Mouse (Mus musculus): ENCODE measurements around the gene Hyal1. TPM values are rescaled to one million over a fixed set of nuclear protein-coding genes. Genes with fewer than 3 reads are reported as not detected.

The Hyal1 gene
- polyA plus RNA-seq, 1 experiment = 8.3 TPM

- 97% methylated on average over 20 of the region's 20 CpGs for WGBS
- no peak overlapping the region for H3K4me3 ChIP-seq (ENCODE audit: control insufficient read depth, insufficient read depth, low read length)
- H3K27ac ChIP-seq (ENCODE audit: control insufficient read depth, insufficient read depth, low read length) = no peak overlapping the region
- H3K4me1 ChIP-seq (replicated peaks; ENCODE audit: control insufficient read depth, insufficient read depth, low read length) = peaks cover 59% of the 10 kb centered on the region
- TF ChIP-seq POLR2A (IDR thresholded peaks at IDR 0.05; ENCODE audit: control insufficient read depth, extremely low read depth, insufficient read depth, low read length, poor library complexity) = no peak
- no peak for TF ChIP-seq CTCF (IDR thresholded peaks at IDR 0.05; ENCODE audit: borderline replicate concordance, control insufficient read depth, extremely low read depth, insufficient read depth, low read length, poor library complexity)
- no peaks in the 10 kb centered on the region for H3K27me3 ChIP-seq (ENCODE audit: control insufficient read depth, insufficient read depth, low read length)
- DNase-seq = no peak
- no peaks in the 10 kb centered on the region for H3K36me3 ChIP-seq (ENCODE audit: control insufficient read depth, insufficient read depth, low read length)
These were observed 27.2 kb upstream of the Hyal1 start for GRCm38 (mm10) chr9:107549297-107550074.

GRCm38 (mm10) chr9:107550491-107551116, 26.1 kb upstream of the Hyal1 start:
- no peaks in the 10 kb centered on the region for H3K36me3 ChIP-seq (ENCODE audit: control insufficient read depth, insufficient read depth, low read length)
- H3K4me3 ChIP-seq (ENCODE audit: control insufficient read depth, insufficient read depth, low read length) = peak overlapping the region; percentile 53
- WGBS = 61% methylated on average over 23 of the region's 23 CpGs
- no peaks in the 10 kb centered on the region for H3K27me3 ChIP-seq (ENCODE audit: control insufficient read depth, insufficient read depth, low read length)
- H3K4me1 ChIP-seq (replicated peaks; ENCODE audit: control insufficient read depth, insufficient read depth, low read length) = peaks cover 61% of the 10 kb centered on the region
- TF ChIP-seq CTCF (IDR thresholded peaks at IDR 0.05; ENCODE audit: borderline replicate concordance, control insufficient read depth, extremely low read depth, insufficient read depth, low read length, poor library complexity) (no peak), POLR2A (IDR thresholded peaks at IDR 0.05; ENCODE audit: control insufficient read depth, extremely low read depth, insufficient read depth, low read length, poor library complexity) (peak; percentile 13; the same call in 1 of the 2 replicates)
- no peak for DNase-seq
- peak overlapping the region; percentile 70 for H3K27ac ChIP-seq (ENCODE audit: control insufficient read depth, insufficient read depth, low read length)

GRCm38 (mm10) chr9:107551117-107551889, 25.4 kb upstream of the Hyal1 start, which contains the start of gene Rassf1:
Gene Rassf1 (plus strand): TSS chr9:107551555.
- H3K4me3 ChIP-seq (ENCODE audit: control insufficient read depth, insufficient read depth, low read length) = peak within 1 kb of the TSS; percentile 53
- peak within 1 kb of the TSS; percentile 70 for H3K27ac ChIP-seq (ENCODE audit: control insufficient read depth, insufficient read depth, low read length)
- H3K4me1 ChIP-seq (replicated peaks; ENCODE audit: control insufficient read depth, insufficient read depth, low read length) = peaks cover 58% of the 10 kb centered on the region
- TF ChIP-seq CTCF (IDR thresholded peaks at IDR 0.05; ENCODE audit: borderline replicate concordance, control insufficient read depth, extremely low read depth, insufficient read depth, low read length, poor library complexity) (0 out of 2 replicates have a peak, but pooled peaks have one; percentile 35), POLR2A (IDR thresholded peaks at IDR 0.05; ENCODE audit: control insufficient read depth, extremely low read depth, insufficient read depth, low read length, poor library complexity) (no peak)
- peak; percentile 80 for DNase-seq
- 2% methylated on average over 63 of the region's 63 CpGs for WGBS
- H3K27me3 ChIP-seq (ENCODE audit: control insufficient read depth, insufficient read depth, low read length) = no peaks in the 10 kb centered on the region
- no peaks in the 10 kb centered on the region for H3K36me3 ChIP-seq (ENCODE audit: control insufficient read depth, insufficient read depth, low read length)

- DNase-seq = no peak
- Histone ChIP-seq H3K4me1 (replicated peaks; ENCODE audit: control insufficient read depth, insufficient read depth, low read length) (peaks cover 57% of the 10 kb centered on the region), H3K4me3 (ENCODE audit: control insufficient read depth, insufficient read depth, low read length) (peak overlapping the region; percentile 53), H3K36me3 (ENCODE audit: control insufficient read depth, insufficient read depth, low read length) (no peaks in the 10 kb centered on the region; the same call in 1 of the 2 replicates), H3K27ac (ENCODE audit: control insufficient read depth, insufficient read depth, low read length) (peak overlapping the region; percentile 28; the same call in 1 of the 2 replicates), H3K27me3 (ENCODE audit: control insufficient read depth, insufficient read depth, low read length) (no peaks in the 10 kb centered on the region)
- no peak for TF ChIP-seq POLR2A (IDR thresholded peaks at IDR 0.05; ENCODE audit: control insufficient read depth, extremely low read depth, insufficient read depth, low read length, poor library complexity)
- no peak for TF ChIP-seq CTCF (IDR thresholded peaks at IDR 0.05; ENCODE audit: borderline replicate concordance, control insufficient read depth, extremely low read depth, insufficient read depth, low read length, poor library complexity)
- WGBS = 45% methylated on average over 8 of the region's 8 CpGs
These were observed 24.8 kb upstream of the Hyal1 start for GRCm38 (mm10) chr9:107551890-107552355.

GRCm38 (mm10) chr9:107552690-107553393, 23.9 kb upstream of the Hyal1 start:
- H3K4me3 ChIP-seq (ENCODE audit: control insufficient read depth, insufficient read depth, low read length) = no peak overlapping the region
- no peak for DNase-seq
- H3K36me3 ChIP-seq (ENCODE audit: control insufficient read depth, insufficient read depth, low read length) = peaks cover 8% of the 10 kb centered on the region
- peaks cover 49% of the 10 kb centered on the region for H3K4me1 ChIP-seq (replicated peaks; ENCODE audit: control insufficient read depth, insufficient read depth, low read length)
- no peak overlapping the region for H3K27ac ChIP-seq (ENCODE audit: control insufficient read depth, insufficient read depth, low read length)
- H3K27me3 ChIP-seq (ENCODE audit: control insufficient read depth, insufficient read depth, low read length) = no peaks in the 10 kb centered on the region
- TF ChIP-seq CTCF (IDR thresholded peaks at IDR 0.05; ENCODE audit: borderline replicate concordance, control insufficient read depth, extremely low read depth, insufficient read depth, low read length, poor library complexity) (no peak), POLR2A (IDR thresholded peaks at IDR 0.05; ENCODE audit: control insufficient read depth, extremely low read depth, insufficient read depth, low read length, poor library complexity) (no peak)
- 89% methylated on average over 5 of the region's 5 CpGs for WGBS

All from thymus, adult 2 months (tissue).